Mouse (Mus musculus) forebrain, embryonic 16.5 days (tissue): ENCODE results near the gene Rcbtb2. TPM values are rescaled to one million over a fixed set of nuclear protein-coding genes. Genes with fewer than 3 reads are reported as not detected.

ENCODE experiments used
- ATAC-seq: fragments of 200-750 bp; cut with Nextera tagmentation; 2 replicates; pipeline ENCODE4 v1.8.0; 2017; ENCODE audit warnings: mild to moderate bottlenecking, moderate library complexity
- H3K27ac ChIP-seq: fragments of 300-500 bp; sonication (generic); 2 replicates; pipeline ENCODE4 v1.5.1; 2014; ENCODE audit warnings: low read length, control low read depth
- H3K27me3 ChIP-seq: fragments of 300-500 bp; sonication (generic); replicated peaks from 2 replicates; pipeline ENCODE4 v1.6.1; 2014; ENCODE audit warnings: low read length; ENCODE audit not compliant: control insufficient read depth, insufficient read depth
- H3K36me3 ChIP-seq: fragments of 300-500 bp; sonication (generic); 2 replicates; pipeline ENCODE4 v1.6.1; 2014; ENCODE audit not compliant: control insufficient read depth, insufficient read depth
- H3K4me1 ChIP-seq: fragments of 300-500 bp; sonication (generic); replicated peaks from 2 replicates; pipeline ENCODE4 v1.6.1; 2014; ENCODE audit warnings: low read length; ENCODE audit not compliant: control insufficient read depth, insufficient read depth
- H3K4me2 ChIP-seq: fragments of 300-500 bp; sonication (generic); 2 replicates; pipeline ENCODE4 v1.6.1; 2014; ENCODE audit warnings: mild to moderate bottlenecking, low read length, control low read depth
- H3K4me3 ChIP-seq: fragments of 300-500 bp; sonication (generic); replicated peaks from 2 replicates; pipeline ENCODE4 v1.5.1; 2014; ENCODE audit warnings: mild to moderate bottlenecking, low read length, control low read depth
- H3K9ac ChIP-seq: fragments of 300-500 bp; sonication (generic); replicated peaks from 2 replicates; pipeline ENCODE4 v1.6.1; 2014; ENCODE audit warnings: low read depth, low read length, control low read depth
- H3K9me3 ChIP-seq: fragments of 300-500 bp; sonication (generic); 2 replicates; pipeline ENCODE4 v1.6.1; 2016; ENCODE audit warnings: low read length; ENCODE audit not compliant: control insufficient read depth
- whole genome bisulfite sequencing: fragments of 180-500 bp; shearing (Covaris S2); extraction: QIAGEN DNeasy Blood & Tissue Kit; methylation state at CpG from one replicate; pipeline ENCODE4 v1.1.7; 2014; 5-methylcytosine and 5-hydroxymethylcytosine counted together
- polyA plus RNA-seq: library from polyadenylated mRNA; unstranded; fragments of >200 nt; fragmentation: Nextera tagmentation; extraction: Ambion mirVana; gene quantifications from 2 replicates; pipeline ENCODE4 v1.2.1, GENCODE M21; 2015

The Rcbtb2 gene
- polyA plus RNA-seq, 1 experiment from 2014 or later: 79.0 TPM

GRCm38 (mm10) chr14:73122211-73122922, 470 bp upstream of the Rcbtb2 start:
- H3K27me3 ChIP-seq: no peaks in the 10 kb centered on the region
- WGBS: 55% methylated on average over 4 of the region's 4 CpGs
- no peak overlapping the region for H3K27ac ChIP-seq
- no peak overlapping the region for H3K9ac ChIP-seq
- H3K4me1 ChIP-seq: peaks cover 6% of the 10 kb centered on the region; the same call in 1 of the 2 replicates
- ATAC-seq: no peak
- H3K4me3 ChIP-seq: no peak overlapping the region
- H3K4me2 ChIP-seq: no peak overlapping the region
- no peaks in the 10 kb centered on the region for H3K36me3 ChIP-seq
- no peaks in the 10 kb centered on the region for H3K9me3 ChIP-seq

DNA sequence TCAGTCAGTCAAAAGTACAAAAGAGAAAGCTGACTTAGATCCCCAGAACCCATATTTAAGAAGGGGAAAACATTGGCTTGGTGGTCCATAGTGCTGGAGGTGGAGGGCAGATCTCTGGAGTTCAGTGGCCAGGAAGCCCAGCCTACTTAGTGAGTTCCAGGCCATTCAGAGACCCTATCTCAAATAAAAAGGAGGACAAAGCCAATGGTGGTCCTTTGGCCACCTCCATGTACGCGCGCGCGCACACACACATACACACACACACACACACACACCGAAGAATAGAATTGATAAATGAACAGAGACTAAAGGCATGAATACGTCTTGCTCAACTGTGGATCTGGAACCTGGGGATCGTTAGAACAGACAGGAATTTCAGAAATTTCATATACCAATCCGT, 544 bp downstream of the Rcbtb2 start:
- H3K9ac ChIP-seq: no peak overlapping the region
- H3K9me3 ChIP-seq: no peaks in the 10 kb centered on the region
- H3K36me3 ChIP-seq: no peaks in the 10 kb centered on the region
- H3K27ac ChIP-seq: no peak overlapping the region
- 90% methylated on average over 9 of the region's 9 CpGs for WGBS
- no peaks in the 10 kb centered on the region for H3K27me3 ChIP-seq
- ATAC-seq: no peak
- H3K4me1 ChIP-seq: peaks cover 6% of the 10 kb centered on the region; the same call in 1 of the 2 replicates
- no peak overlapping the region for H3K4me3 ChIP-seq
- H3K4me2 ChIP-seq: no peak overlapping the region

- Histone ChIP-seq H3K4me2 (no peak overlapping the region), H3K27me3 (no peaks in the 10 kb centered on the region), H3K9ac (no peak overlapping the region), H3K4me3 (no peak overlapping the region), H3K4me1 (peaks cover 6% of the 10 kb centered on the region; the same call in 1 of the 2 replicates), H3K27ac (no peak overlapping the region), H3K9me3 (no peaks in the 10 kb centered on the region), H3K36me3 (no peaks in the 10 kb centered on the region)
- WGBS: 88% methylated on average over 9 of the region's 9 CpGs
- no peak for ATAC-seq
These were observed 949 bp downstream of the Rcbtb2 start for GRCm38 (mm10) chr14:73123786-73124185.

- 86% methylated on average over 5 of the region's 5 CpGs for WGBS
- no peaks in the 10 kb centered on the region for H3K9me3 ChIP-seq
These were observed 7.7 kb downstream of the Rcbtb2 start for GRCm38 (mm10) chr14:73130519-73130918.

DNA sequence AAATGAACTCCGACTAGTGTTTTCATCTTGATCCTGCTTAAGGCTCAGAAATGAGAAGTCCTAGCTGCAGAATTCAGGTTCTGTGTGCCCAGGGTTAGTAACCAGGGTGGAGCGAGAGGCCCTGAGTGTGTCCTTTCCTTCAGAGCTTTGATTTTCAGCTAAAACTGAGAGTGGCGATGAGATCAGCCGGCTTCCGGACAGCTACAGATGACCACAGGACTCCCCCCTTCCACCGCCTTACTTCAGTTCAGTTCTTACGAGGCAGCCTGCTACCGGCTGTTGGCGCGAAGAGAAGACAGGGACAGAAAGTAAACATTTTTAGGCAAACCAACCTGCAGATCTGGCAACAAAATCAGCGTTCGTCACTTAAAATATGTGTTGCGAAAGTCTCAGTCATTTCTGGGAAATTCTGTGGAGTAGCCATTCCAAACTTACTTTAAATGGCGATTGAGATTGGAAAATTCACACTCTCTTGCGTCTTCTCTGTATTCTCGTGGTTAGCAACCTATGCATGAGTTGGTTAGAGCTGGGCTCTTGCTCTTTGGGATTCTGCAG, 9.1 kb downstream of the Rcbtb2 start:
- Histone ChIP-seq H3K27ac (no peak overlapping the region), H3K9ac (no peak overlapping the region), H3K4me1 (no peaks in the 10 kb centered on the region), H3K4me3 (no peak overlapping the region), H3K27me3 (no peaks in the 10 kb centered on the region), H3K36me3 (no peaks in the 10 kb centered on the region), H3K4me2 (no peak overlapping the region), H3K9me3 (no peaks in the 10 kb centered on the region)
- 86% methylated on average over 16 of the region's 16 CpGs for WGBS
- no peak for ATAC-seq

More at GRCm38 (mm10) chr14:73130519-73130918, 7.7 kb downstream of the Rcbtb2 start:
- no peak overlapping the region for H3K4me2 ChIP-seq
- H3K27me3 ChIP-seq: no peaks in the 10 kb centered on the region
- no peak overlapping the region for H3K27ac ChIP-seq
- H3K36me3 ChIP-seq: no peaks in the 10 kb centered on the region
- H3K9ac ChIP-seq: no peak overlapping the region
- H3K4me3 ChIP-seq: no peak overlapping the region
- no peak for ATAC-seq
- no peaks in the 10 kb centered on the region for H3K4me1 ChIP-seq

- Histone ChIP-seq H3K9me3 (no peaks in the 10 kb centered on the region), H3K4me1 (no peaks in the 10 kb centered on the region), H3K4me2 (no peak overlapping the region), H3K36me3 (no peaks in the 10 kb centered on the region), H3K27me3 (no peaks in the 10 kb centered on the region), H3K27ac (no peak overlapping the region), H3K4me3 (no peak overlapping the region), H3K9ac (no peak overlapping the region)
- ATAC-seq: no peak
- WGBS: 76% methylated on average over 4 of the region's 4 CpGs
These were observed 9.9 kb downstream of the Rcbtb2 start for GRCm38 (mm10) chr14:73132731-73133130.

GRCm38 (mm10) chr14:73137234-73137633, 14.4 kb downstream of the Rcbtb2 start:
- Histone ChIP-seq H3K9ac (no peak overlapping the region), H3K9me3 (no peaks in the 10 kb centered on the region), H3K36me3 (no peaks in the 10 kb centered on the region), H3K4me3 (no peak overlapping the region), H3K27ac (no peak overlapping the region), H3K4me1 (peaks cover 6% of the 10 kb centered on the region), H3K27me3 (no peaks in the 10 kb centered on the region), H3K4me2 (no peak overlapping the region)
- 85% methylated on average over 5 of the region's 5 CpGs for WGBS
- ATAC-seq: no peak

GRCm38 (mm10) chr14:73138483-73138882, 15.6 kb downstream of the Rcbtb2 start:
- ATAC-seq: no peak
- Histone ChIP-seq H3K36me3 (no peaks in the 10 kb centered on the region), H3K9ac (no peak overlapping the region), H3K9me3 (no peaks in the 10 kb centered on the region), H3K27me3 (no peaks in the 10 kb centered on the region), H3K27ac (no peak overlapping the region), H3K4me2 (no peak overlapping the region), H3K4me3 (no peak overlapping the region), H3K4me1 (peaks cover 7% of the 10 kb centered on the region)
- WGBS: 93% methylated on average over 7 of the region's 7 CpGs

DNA sequence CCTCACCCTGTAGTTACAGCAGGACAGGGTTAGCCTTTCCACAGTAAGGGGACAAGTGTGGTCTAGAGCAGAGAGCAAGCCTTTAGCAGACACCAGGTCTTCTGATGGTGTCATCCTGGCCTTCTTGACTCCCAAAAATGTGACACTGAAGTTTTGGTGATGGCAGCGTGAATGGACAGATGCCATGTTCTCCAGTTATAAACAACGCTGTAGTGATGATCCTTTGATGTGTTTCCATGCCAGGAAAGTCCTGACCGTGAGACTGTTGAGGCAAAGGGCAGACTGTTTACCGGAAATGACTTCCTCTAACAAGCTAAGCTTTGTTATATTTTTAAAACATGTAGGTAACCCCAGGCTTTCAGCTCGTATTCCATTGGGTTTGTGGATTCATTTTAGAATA, 17.0 kb downstream of the Rcbtb2 start:
- Histone ChIP-seq H3K4me1 (peaks cover 17% of the 10 kb centered on the region), H3K27ac (no peak overlapping the region), H3K36me3 (no peaks in the 10 kb centered on the region), H3K27me3 (no peaks in the 10 kb centered on the region), H3K4me2 (no peak overlapping the region), H3K4me3 (no peak overlapping the region), H3K9ac (no peak overlapping the region), H3K9me3 (no peaks in the 10 kb centered on the region)
- ATAC-seq: no peak
- WGBS: 83% methylated on average over 5 of the region's 5 CpGs
